Mouse (Mus musculus) CD4-positive, CD25-positive, alpha-beta regulatory T cell, adult 9 weeks (primary cell): Measurements from ENCODE around the gene Sec24d. TPM values are rescaled to one million over a fixed set of nuclear protein-coding genes. Genes with fewer than 3 reads are reported as not detected.

Experiments used
- polyA plus RNA-seq: library from polyadenylated mRNA; unstranded; fragments of 100-300 nt; shearing (Covaris generic); gene quantifications from one replicate; pipeline ENCODE4 v1.2.1, GENCODE M21; 2017

The Sec24d gene
- polyA plus RNA-seq, result 22.9 TPM

DNA sequence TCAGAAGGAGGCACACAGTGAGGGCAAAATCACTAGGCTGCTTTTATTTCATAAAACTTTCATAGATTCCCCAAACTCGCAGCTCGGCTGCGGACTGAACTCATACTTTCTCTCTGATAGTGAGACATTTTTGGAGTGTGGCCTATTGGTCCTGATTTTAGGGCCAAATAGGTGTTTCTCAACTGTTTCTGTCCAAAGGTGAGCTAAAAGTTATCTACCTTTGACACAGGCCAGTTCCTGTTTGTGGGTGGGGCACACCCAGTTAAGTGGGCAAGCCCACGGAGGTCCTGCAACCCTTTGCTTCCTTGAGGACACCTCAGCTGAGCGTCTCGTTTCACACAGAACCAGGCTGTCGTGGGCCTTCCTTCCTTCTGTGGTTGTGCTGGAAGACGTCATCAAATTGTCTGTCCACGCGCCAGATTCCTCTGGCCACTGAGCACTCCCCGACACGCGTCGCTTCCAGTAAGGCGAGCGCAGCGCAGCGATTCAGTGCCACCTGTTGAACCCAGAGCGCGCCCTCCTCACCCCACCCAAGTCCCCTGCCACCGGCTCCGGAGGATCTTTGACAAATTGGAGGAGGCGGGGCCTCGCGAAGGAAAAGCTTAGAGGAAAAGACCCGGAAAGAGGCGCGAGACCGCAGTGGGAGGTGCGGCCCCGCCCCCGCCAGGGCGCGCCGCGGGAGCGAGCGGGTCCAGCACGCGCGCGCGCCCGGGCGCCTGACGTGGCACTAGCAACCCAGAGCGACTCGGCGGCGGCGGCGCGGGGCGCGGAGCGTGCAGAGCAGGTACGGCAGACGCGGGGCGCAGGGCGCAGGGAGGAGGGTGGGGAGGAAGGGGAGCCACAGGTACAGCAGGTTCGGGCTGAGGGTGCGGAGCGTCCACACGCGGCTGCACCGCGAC lies at the start of gene Sec24d:
Gene Sec24d, plus strand, starts transcription at position 703 of the 899 bp plus-strand sequence.

GRCm38 (mm10) chr3:123235921-123236320 lies 31.3 kb upstream of the Sec24d start, which contains the start of gene Synpo2:
Gene Synpo2 (minus strand): TSS chr3:123236149.

DNA sequence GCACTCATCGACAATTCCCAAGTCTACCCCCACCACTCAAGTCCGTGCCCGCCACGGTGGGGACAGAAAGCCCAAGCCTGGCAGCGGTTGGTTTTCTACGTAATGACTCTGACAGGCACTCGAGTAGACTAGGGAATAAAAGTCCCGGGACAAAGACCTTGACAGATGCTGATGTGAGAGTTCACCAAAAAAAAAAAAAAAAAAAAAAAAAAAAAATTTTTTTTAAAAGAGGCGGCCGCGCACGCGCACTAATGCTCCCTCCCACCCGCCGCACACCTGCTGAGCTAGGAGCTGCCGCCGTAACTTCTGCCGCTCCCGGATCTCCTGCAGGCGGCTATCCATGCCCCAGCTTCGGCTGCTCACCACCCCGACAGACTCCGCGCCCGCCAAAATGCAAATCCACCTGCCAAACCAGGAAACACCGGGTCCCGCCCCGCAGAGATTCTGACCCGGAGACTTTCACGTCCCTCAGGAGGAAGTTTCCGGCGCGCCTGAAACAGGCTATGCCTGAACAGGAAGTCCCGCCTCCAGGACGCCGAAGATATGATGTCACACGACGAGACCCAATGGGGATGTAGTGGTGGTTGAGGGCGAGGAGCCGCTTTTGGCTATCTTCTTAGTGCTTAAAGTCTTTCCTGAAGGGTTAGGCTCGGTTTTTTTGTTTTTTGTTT lies 118.4 kb downstream of the Sec24d start, which contains the start of gene Mettl14:
Gene Mettl14, minus strand, starts transcription at position 623 of the 671 bp plus-strand sequence.

Other genes with a start within 250 kb of the Sec24d start
- not detected for gene Myoz2, start 232.4 kb upstream of the Sec24d start, polyA plus RNA-seq
- not detected for gene Synpo2, start 31.3 kb upstream of the Sec24d start, polyA plus RNA-seq
- 30.5 TPM for gene Mettl14, start 118.7 kb downstream of the Sec24d start, polyA plus RNA-seq
- 0.91 TPM for gene Prss12, start 179.5 kb downstream of the Sec24d start, polyA plus RNA-seq